Mouse (Mus musculus): ENCODE measurements around the gene Cnih3.

GRCm38 (mm10) chr1:181376431-181376830 lies 24.0 kb downstream of the Cnih3 start:
- TF ChIP-seq POLR2A (IDR thresholded peaks at IDR 0.05; ENCODE audit: insufficient read depth, low read length) (no peak), CTCF (IDR thresholded peaks at IDR 0.05; ENCODE audit: low read depth, low read length) (no peak), EP300 (IDR thresholded peaks at IDR 0.05; ENCODE audit: insufficient read depth, low read depth, low read length) (no peak)

Measured in ES-Bruce4 (cell line).